Mouse (Mus musculus): Measurements from ENCODE around the gene Ccdc84. TPM values are rescaled to one million over a fixed set of nuclear protein-coding genes. Genes with fewer than 3 reads are reported as not detected.
"Not testable (repeated sequence)": the region's sequence is repeated elsewhere in the genome, so short reads cannot be mapped to it uniquely, and the experiment has no call there.

The Ccdc84 gene
- polyA plus RNA-seq, 1 experiment = 11.9 TPM

GRCm38 (mm10) chr9:44410647-44411336 is 7.6 kb downstream of the Ccdc84 start:
- H3K27me3 ChIP-seq (replicated peaks) = no peaks in the 10 kb centered on the region
- H3K4me3 ChIP-seq (replicated peaks) = no peak overlapping the region
- H3K9me3 ChIP-seq = no peaks in the 10 kb centered on the region
- no peak for TF ChIP-seq GATA1 (IDR thresholded peaks at IDR 0.05; ENCODE audit: borderline replicate concordance, low read length)
- TF ChIP-seq FLI1 (IDR thresholded peaks at IDR 0.05; ENCODE audit: low read length) = no peak
- H3K36me3 ChIP-seq (replicated peaks; ENCODE audit: low read length) = peaks cover 67% of the 10 kb centered on the region
- peaks cover 53% of the 10 kb centered on the region for H3K4me1 ChIP-seq

GRCm38 (mm10) chr9:44408693-44409092 is 9.7 kb downstream of the Ccdc84 start:
- H3K36me3 ChIP-seq (replicated peaks; ENCODE audit: low read length) = peaks cover 71% of the 10 kb centered on the region
- H3K27me3 ChIP-seq (replicated peaks); H3K9me3 ChIP-seq: not testable (repeated sequence)
- peaks cover 69% of the 10 kb centered on the region for H3K4me1 ChIP-seq
- H3K4me3 ChIP-seq (replicated peaks) = peak overlapping the region; percentile 99

GRCm38 (mm10) chr9:44407752-44408097 is 10.6 kb downstream of the Ccdc84 start:
- Histone ChIP-seq H3K9me3 (no peaks in the 10 kb centered on the region), H3K4me3 (replicated peaks) (peak overlapping the region; percentile 99), H3K36me3 (replicated peaks; ENCODE audit: low read length) (peaks cover 71% of the 10 kb centered on the region), H3K4me1 (peaks cover 64% of the 10 kb centered on the region), H3K27me3 (replicated peaks) (no peaks in the 10 kb centered on the region)
- TF ChIP-seq GATA1 (IDR thresholded peaks at IDR 0.05; ENCODE audit: borderline replicate concordance, low read length) (no peak), FLI1 (IDR thresholded peaks at IDR 0.05; ENCODE audit: low read length) (no peak)

GRCm38 (mm10) chr9:44406906-44407751 is 11.2 kb downstream of the Ccdc84 start, which contains the start of the genes Rps25 and Trappc4:
Rps25 (plus strand) TSS chr9:44407139.
Trappc4 (minus strand) TSS chr9:44407600.
- TF ChIP-seq FLI1 (IDR thresholded peaks at IDR 0.05; ENCODE audit: low read length) = no peak
- no peak for TF ChIP-seq GATA1 (IDR thresholded peaks at IDR 0.05; ENCODE audit: borderline replicate concordance, low read length)
- Histone ChIP-seq H3K4me1 (peaks cover 58% of the 10 kb centered on the region), H3K27me3 (replicated peaks) (no peaks in the 10 kb centered on the region), H3K36me3 (replicated peaks; ENCODE audit: low read length) (peaks cover 71% of the 10 kb centered on the region), H3K4me3 (replicated peaks) (peak within 1 kb of the TSS; percentile 99), H3K9me3 (no peaks in the 10 kb centered on the region)

GRCm38 (mm10) chr9:44405011-44405410 is 13.4 kb downstream of the Ccdc84 start:
- H3K4me1 ChIP-seq = peaks cover 61% of the 10 kb centered on the region
- H3K4me3 ChIP-seq (replicated peaks) = no peak overlapping the region
- no peaks in the 10 kb centered on the region for H3K9me3 ChIP-seq
- no peaks in the 10 kb centered on the region for H3K27me3 ChIP-seq (replicated peaks)
- TF ChIP-seq GATA1 (IDR thresholded peaks at IDR 0.05; ENCODE audit: borderline replicate concordance, low read length) = no peak
- no peak for TF ChIP-seq FLI1 (IDR thresholded peaks at IDR 0.05; ENCODE audit: low read length)
- peaks cover 71% of the 10 kb centered on the region for H3K36me3 ChIP-seq (replicated peaks; ENCODE audit: low read length)

- Histone ChIP-seq H3K27me3 (replicated peaks) (no peaks in the 10 kb centered on the region), H3K4me3 (replicated peaks) (no peak overlapping the region), H3K9me3 (no peaks in the 10 kb centered on the region), H3K4me1 (peaks cover 77% of the 10 kb centered on the region), H3K36me3 (replicated peaks; ENCODE audit: low read length) (peaks cover 77% of the 10 kb centered on the region)
- no peak for TF ChIP-seq FLI1 (IDR thresholded peaks at IDR 0.05; ENCODE audit: low read length)
- no peak for TF ChIP-seq GATA1 (IDR thresholded peaks at IDR 0.05; ENCODE audit: borderline replicate concordance, low read length)
Observed at GRCm38 (mm10) chr9:44401081-44401480, 17.3 kb downstream of the Ccdc84 start.

- TF ChIP-seq GATA1 (IDR thresholded peaks at IDR 0.05; ENCODE audit: borderline replicate concordance, low read length) (no peak), FLI1 (IDR thresholded peaks at IDR 0.05; ENCODE audit: low read length) (no peak)
- Histone ChIP-seq H3K27me3 (replicated peaks) (no peaks in the 10 kb centered on the region), H3K36me3 (replicated peaks; ENCODE audit: low read length) (peaks cover 66% of the 10 kb centered on the region), H3K9me3 (no peaks in the 10 kb centered on the region), H3K4me3 (replicated peaks) (peak overlapping the region; percentile 10), H3K4me1 (peaks cover 71% of the 10 kb centered on the region)
Observed at GRCm38 (mm10) chr9:44399795-44400114, 18.6 kb downstream of the Ccdc84 start.

GRCm38 (mm10) chr9:44399114-44399794 is 19.1 kb downstream of the Ccdc84 start:
- H3K27me3 ChIP-seq (replicated peaks) = no peaks in the 10 kb centered on the region
- peaks cover 61% of the 10 kb centered on the region for H3K36me3 ChIP-seq (replicated peaks; ENCODE audit: low read length)
- peak overlapping the region; percentile 79 for H3K4me3 ChIP-seq (replicated peaks)
- H3K4me1 ChIP-seq = peaks cover 67% of the 10 kb centered on the region
- no peak for TF ChIP-seq FLI1 (IDR thresholded peaks at IDR 0.05; ENCODE audit: low read length)
- H3K9me3 ChIP-seq = no peaks in the 10 kb centered on the region

- no peaks in the 10 kb centered on the region for H3K27me3 ChIP-seq (replicated peaks)
- no peak for TF ChIP-seq GATA1 (IDR thresholded peaks at IDR 0.05; ENCODE audit: borderline replicate concordance, low read length)
- TF ChIP-seq FLI1 (IDR thresholded peaks at IDR 0.05; ENCODE audit: low read length) = no peak
- peak overlapping the region; percentile 92 for H3K4me3 ChIP-seq (replicated peaks)
- H3K9me3 ChIP-seq = no peaks in the 10 kb centered on the region
- peaks cover 61% of the 10 kb centered on the region for H3K4me1 ChIP-seq
- peaks cover 54% of the 10 kb centered on the region for H3K36me3 ChIP-seq (replicated peaks; ENCODE audit: low read length)
Observed at GRCm38 (mm10) chr9:44398551-44398950, 19.8 kb downstream of the Ccdc84 start.

GRCm38 (mm10) chr9:44398087-44398486 is 20.3 kb downstream of the Ccdc84 start:
- peaks cover 61% of the 10 kb centered on the region for H3K4me1 ChIP-seq
- H3K36me3 ChIP-seq (replicated peaks; ENCODE audit: low read length) = peaks cover 50% of the 10 kb centered on the region
- peak overlapping the region; percentile 92 for H3K4me3 ChIP-seq (replicated peaks)
- no peak for TF ChIP-seq GATA1 (IDR thresholded peaks at IDR 0.05; ENCODE audit: borderline replicate concordance, low read length)
- TF ChIP-seq FLI1 (IDR thresholded peaks at IDR 0.05; ENCODE audit: low read length) = no peak
- no peaks in the 10 kb centered on the region for H3K9me3 ChIP-seq
- H3K27me3 ChIP-seq (replicated peaks) = no peaks in the 10 kb centered on the region
